Mouse (Mus musculus) thymus, postnatal 14 days (tissue): ENCODE data around the gene Anks3.

Experiments
- DNase-seq: peaks from one replicate; pipeline ENCODE4 v3.0.0; 2021

The Anks3 gene

GRCm38 (mm10) chr16:4922481-4922880 is 41.5 kb downstream of the Anks3 start:
- peak; percentile 71 for DNase-seq

DNA sequence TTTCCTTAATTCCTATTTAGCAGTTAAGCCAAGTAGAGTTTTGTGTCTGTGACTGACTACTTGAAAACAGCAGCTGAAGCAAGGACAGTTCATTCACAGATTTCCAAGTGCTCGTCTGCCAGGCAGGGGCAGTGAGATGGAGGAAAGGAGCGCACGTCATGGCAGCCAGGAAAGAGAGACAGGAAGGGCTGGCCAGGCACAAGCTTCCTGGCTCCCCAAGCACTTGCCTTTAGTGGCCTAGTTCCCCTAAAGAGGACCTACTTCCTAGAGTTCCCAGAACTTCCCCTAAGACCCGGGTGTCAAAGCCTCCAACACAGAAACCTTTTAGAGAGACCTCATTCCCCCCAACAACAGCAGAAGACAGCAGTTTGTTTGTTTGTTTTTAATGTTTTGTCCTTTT is 43.4 kb downstream of the Anks3 start:
- DNase-seq = no peak

DNA sequence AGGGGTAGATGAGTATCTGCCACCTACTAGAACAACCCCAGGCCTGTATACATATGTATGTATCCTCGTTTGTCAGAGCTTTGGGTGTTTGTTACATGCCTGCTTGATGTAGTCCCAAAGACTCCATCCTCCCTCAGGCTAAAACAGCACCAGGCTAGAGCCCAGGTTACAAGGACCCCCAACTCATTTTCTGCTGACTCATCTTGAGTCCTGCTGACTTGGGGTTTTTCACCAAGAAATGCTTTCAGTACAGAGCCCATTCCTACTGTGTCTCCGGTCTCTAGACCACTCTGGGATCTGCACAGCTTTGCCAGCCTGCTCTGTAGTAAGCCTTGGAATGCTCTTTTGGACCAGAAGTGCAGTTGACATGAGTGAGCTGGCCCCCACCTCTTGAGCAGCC is 47.4 kb downstream of the Anks3 start:
- DNase-seq = no peak

GRCm38 (mm10) chr16:4915931-4916330 is 48.1 kb downstream of the Anks3 start:
- no peak for DNase-seq

GRCm38 (mm10) chr16:4913783-4914735 is 49.9 kb downstream of the Anks3 start:
- DNase-seq = peak; percentile 84

DNA sequence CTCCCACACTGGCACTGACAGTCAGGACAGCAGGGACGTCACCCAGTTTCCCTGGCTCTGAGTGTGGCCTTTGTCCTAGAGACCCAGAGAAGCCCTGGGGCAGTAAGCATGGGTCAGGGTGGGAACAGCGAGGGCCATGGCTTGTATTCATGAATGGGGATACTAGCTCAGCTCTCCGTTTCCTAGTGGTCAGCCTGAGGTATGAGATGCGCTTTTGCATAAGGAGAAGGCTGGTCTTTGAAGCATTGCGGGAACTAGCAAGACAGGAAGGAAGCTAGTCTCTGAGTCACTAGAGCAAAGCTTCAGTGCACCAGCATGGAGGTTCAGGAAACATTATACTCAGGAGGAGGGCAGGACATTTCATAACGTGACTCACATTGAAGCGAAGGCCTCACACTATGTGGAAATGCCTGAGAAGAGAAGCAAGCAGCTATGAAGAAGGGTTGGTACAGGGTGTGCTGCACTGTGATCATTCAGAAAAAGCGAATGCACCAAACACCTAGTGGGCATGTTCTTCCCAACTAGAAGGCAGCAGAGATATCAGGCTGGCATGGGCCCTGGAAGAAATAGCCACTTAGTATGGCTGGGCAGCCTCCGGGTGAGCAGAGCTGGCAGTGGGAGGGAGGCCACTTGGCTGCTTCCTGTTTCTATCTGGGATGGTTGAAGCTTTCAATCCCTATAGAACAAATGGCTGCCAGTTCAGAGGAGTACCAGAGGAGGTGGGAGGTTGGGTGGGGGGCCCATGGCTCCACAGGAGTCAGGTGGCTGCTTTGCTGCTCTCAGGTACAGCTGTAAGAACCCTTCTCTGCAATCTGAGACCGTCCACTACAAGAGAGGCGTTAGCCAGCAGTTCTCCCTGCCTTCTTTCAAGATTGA is 50.9 kb downstream of the Anks3 start:
- DNase-seq = no peak

DNA sequence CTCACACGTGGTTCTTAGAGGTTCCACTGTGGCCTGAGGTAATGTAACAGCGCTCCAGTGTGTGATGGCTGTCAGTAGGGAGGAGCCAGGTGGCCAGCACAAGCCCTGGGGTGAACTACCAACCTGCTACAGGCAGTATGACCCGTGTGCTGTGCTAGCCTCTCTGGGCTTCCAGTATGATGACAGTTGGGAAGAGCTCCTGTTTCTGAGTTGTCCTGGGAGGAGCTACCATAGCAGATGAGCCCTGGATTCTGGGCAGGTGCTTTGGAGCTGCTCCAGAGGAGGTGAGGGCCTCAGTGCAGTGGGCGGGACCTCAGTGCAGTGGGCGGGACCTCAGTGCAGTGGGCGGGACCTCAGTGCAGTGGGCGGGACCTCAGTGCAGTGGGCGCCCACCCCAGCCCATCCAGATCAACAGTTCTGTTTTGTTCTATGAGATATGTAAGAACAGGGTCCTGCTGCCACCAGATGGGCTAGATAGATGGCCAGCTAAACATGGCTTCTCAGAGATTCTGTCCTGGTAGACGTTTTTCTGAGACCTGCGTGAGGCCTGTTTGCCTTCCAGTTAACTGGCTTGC is 51.8 kb downstream of the Anks3 start:
- no peak for DNase-seq

DNA sequence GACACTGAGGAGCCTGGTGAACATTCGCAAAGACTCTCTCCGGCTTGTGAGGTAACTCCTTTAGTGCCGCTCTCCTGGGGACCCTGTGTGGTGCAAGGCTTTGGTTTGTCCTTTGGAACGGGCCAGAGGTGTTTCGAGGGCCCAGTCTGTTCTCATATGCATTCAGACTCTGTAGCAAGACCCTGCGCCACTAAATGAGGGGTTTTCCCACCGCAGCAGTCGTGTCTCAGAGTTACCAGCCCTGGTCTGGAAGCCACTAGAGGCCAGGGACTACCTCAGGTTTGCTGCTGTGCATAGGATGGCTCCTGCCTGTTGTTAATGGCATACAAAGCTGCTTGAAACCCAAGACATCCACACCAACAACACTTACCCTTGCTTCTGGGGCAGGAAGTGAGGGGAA is 53.2 kb downstream of the Anks3 start:
- DNase-seq = no peak

DNA sequence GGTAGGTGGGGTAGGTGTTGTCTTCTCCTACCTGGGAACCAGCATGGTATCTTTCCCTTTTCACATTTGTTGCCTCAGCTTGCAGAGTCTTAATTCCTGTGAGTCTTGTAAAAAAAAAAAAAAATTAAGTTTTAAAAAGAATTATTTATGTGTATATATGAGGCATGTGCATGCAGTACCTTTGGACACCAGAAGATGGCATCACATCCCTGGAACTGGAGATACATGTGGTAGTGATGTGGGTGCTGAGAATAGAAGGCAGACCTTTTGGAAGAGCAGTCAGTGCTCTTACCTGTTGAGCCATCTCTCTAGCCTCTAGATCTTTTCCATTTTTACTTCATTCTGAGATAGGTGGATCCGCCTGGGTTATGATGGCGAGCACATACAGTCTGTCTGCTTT is 54.3 kb downstream of the Anks3 start:
- peak; percentile 31 for DNase-seq

- no peak for DNase-seq
Measured at GRCm38 (mm10) chr16:4907972-4908371, 56.0 kb downstream of the Anks3 start.

DNA sequence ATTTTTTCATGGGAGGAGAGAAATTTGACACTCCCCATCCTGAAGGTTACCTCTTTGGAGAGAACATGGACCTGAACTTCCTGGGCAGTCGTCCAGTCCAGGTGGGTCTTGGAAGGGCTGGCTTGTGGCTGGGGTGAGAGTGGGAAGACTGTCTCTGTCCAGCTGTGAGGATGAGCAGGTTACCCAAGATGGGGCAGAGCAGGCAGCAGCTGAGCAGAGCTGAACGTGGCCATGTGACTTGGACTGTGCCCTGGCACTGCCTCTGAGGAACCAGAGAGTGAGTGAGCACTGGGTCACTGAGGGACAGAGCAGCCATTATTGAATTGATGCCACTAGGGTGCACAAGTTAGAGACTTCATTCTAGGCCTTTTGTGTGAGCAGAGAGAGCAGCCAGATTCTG is 56.6 kb downstream of the Anks3 start:
- no peak for DNase-seq

- DNase-seq = no peak
Measured at GRCm38 (mm10) chr16:4906559-4906958, 57.4 kb downstream of the Anks3 start.

DNA sequence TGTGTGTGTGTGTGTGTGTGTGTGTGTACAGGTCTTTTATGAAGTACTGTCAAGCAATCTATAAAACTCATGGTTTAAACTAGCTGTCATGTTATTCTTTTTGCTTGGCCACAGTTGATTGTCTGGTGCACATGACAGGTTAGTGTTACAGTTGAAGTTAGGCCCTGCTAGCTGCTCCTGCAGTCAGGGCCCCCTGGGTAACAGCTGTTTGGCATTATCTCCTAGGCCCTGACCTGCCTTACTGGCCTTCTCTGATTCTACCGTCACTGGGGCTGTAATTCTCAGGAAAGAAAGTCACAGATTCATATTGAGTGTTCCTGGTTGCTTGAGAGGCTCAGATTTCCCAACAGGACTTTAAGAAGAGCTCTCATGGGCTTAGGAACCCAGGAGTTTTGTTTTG is 58.4 kb downstream of the Anks3 start:
- DNase-seq = no peak

DNA sequence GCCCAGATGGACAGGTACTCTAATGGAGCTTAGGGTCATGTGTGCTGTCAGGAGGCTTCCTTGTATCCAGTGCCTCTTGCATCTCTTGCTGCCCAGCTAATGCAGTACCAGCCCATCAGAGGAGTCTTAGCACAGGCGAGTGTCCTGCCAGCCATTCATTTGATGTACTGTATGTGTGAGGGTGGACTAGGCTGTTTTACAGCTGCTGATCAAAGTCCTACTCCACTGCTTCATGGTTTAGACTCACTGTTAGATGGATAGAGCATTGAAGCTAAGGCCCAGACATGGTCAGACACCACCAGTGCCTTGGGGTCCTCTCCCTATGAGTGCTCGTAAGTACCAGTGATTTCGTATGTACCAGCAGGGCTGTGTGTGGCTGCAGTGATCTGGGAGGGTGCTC is 59.1 kb downstream of the Anks3 start:
- no peak for DNase-seq

GRCm38 (mm10) chr16:4903491-4904102 is 60.4 kb downstream of the Anks3 start:
- no peak for DNase-seq

DNA sequence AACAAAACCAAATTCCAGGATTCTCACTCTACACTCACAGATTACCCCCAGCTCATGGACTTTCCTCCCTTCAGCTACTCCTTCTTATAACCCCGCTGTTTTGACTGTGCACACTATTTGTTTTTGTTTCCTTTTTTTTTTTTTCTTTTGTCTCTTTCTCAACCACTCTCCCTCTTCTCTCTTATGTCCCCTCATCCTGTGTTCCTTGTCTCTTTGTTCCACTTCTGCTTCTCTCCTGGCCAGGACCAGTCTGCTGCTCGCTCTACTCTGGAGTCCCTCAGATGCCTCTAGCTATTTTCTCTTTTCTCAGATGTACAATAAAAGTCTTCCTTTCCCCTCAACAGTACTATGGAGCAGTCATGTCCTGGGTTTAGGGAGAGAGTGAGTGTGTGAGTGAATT is 61.6 kb downstream of the Anks3 start:
- no peak for DNase-seq

DNA sequence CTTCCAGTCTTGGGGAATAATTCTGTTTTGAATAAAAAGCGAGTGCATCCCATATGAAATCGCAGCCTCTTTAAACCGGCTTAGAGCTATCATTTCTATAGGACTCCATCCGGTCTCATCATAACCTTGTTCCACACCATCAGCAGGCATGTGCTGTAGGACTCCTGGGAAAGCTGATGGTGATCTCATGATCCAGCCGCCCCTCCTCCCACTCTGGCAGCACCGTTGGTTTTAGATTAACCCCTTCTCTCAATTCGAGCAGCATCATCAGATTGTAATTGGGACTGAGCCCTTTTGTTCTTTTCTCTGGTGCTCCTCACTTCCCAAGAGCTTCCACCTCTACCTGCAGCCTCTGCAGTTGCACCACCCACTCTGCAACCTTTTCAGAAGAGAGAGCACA is 62.8 kb downstream of the Anks3 start:
- no peak for DNase-seq

- DNase-seq = no peak
Measured at GRCm38 (mm10) chr16:4899711-4900110, 64.3 kb downstream of the Anks3 start.

DNA sequence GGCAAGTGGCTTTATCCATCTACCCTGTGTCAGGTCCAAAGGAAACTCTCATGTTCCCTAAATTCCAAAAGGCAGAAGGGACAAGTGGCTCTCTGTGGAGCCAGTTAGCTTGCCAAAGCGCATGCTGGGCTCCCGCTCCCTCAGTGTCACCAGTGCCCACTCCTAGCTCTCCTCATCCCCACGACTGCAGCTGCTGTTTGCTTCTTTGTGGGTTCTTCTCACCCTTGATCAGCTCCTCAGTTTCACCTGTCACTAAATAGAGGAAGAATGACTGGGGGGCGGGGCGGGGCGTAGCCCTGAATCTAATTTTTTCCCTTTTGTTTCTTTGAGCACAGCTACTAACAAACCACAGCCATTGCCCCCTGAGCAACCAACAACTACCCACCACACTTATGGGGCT is 65.1 kb downstream of the Anks3 start:
- DNase-seq = peak; percentile 47

GRCm38 (mm10) chr16:4897146-4897730 is 66.8 kb downstream of the Anks3 start:
- no peak for DNase-seq

- no peak for DNase-seq
Measured at GRCm38 (mm10) chr16:4896249-4897027, 67.6 kb downstream of the Anks3 start.
